Mouse (Mus musculus): Measurements from ENCODE around the gene Tbc1d13. TPM values are rescaled to one million over a fixed set of nuclear protein-coding genes. Genes with fewer than 3 reads are reported as not detected.

Gene Tbc1d13
- total and polyA plus RNA-seq, 2 experiments from 2014 or later, result 8.3 to 135 TPM

GRCm38 (mm10) chr2:30161809-30162208 lies 28.3 kb downstream of the Tbc1d13 start:
- Histone ChIP-seq H3K27ac (ENCODE audit: low read depth, low read length) (no peak overlapping the region), H3K4me1 (ENCODE audit: insufficient read depth) (no peaks in the 10 kb centered on the region), H3K9ac (no peak overlapping the region), H3K9me3 (ENCODE audit: low read length) (no peaks in the 10 kb centered on the region), H3K36me3 (ENCODE audit: insufficient read depth) (no peaks in the 10 kb centered on the region), H3K4me2 (ENCODE audit: low read depth) (no peak overlapping the region), H3K27me3 (ENCODE audit: insufficient read depth, low read length) (no peaks in the 10 kb centered on the region), H3K4me3 (ENCODE audit: low read depth, low read length) (no peak overlapping the region)
- DNase-seq, result peak; percentile 79
- TF ChIP-seq CTCF (IDR thresholded peaks at IDR 0.05; ENCODE audit: low read depth), result peak; percentile 78
- peak; percentile 53 for ATAC-seq

GRCm38 (mm10) chr2:30164340-30164932 lies 30.9 kb downstream of the Tbc1d13 start:
- no peak overlapping the region for H3K9ac ChIP-seq
- no peak overlapping the region for H3K4me3 ChIP-seq (ENCODE audit: low read depth, low read length)
- no peak for ATAC-seq
- no peaks in the 10 kb centered on the region for H3K9me3 ChIP-seq (ENCODE audit: low read length)
- no peak for DNase-seq
- no peak overlapping the region for H3K27ac ChIP-seq (ENCODE audit: low read depth, low read length)
- WGBS, result 65% methylated on average over 9 of the region's 9 CpGs
- H3K36me3 ChIP-seq (ENCODE audit: insufficient read depth), result no peaks in the 10 kb centered on the region
- no peak overlapping the region for H3K4me2 ChIP-seq (ENCODE audit: low read depth)
- H3K4me1 ChIP-seq (ENCODE audit: insufficient read depth), result no peaks in the 10 kb centered on the region
- TF ChIP-seq CTCF (IDR thresholded peaks at IDR 0.05; ENCODE audit: low read depth), result no peak
- no peaks in the 10 kb centered on the region for H3K27me3 ChIP-seq (ENCODE audit: insufficient read depth, low read length)

- no peaks in the 10 kb centered on the region for H3K27me3 ChIP-seq (ENCODE audit: insufficient read depth, low read length)
- no peak for ATAC-seq
- peak; percentile 57 for TF ChIP-seq CTCF (IDR thresholded peaks at IDR 0.05; ENCODE audit: low read depth)
- DNase-seq, result no peak
- no peaks in the 10 kb centered on the region for H3K9me3 ChIP-seq (ENCODE audit: low read length)
- no peak overlapping the region for H3K4me2 ChIP-seq (ENCODE audit: low read depth)
- H3K4me3 ChIP-seq (ENCODE audit: low read depth, low read length), result no peak overlapping the region
- no peaks in the 10 kb centered on the region for H3K4me1 ChIP-seq (ENCODE audit: insufficient read depth)
- WGBS, result 59% methylated on average over 4 of the region's 4 CpGs
- no peaks in the 10 kb centered on the region for H3K36me3 ChIP-seq (ENCODE audit: insufficient read depth)
- H3K27ac ChIP-seq (ENCODE audit: low read depth, low read length), result no peak overlapping the region
- no peak overlapping the region for H3K9ac ChIP-seq
Observed at GRCm38 (mm10) chr2:30166677-30167076, 33.1 kb downstream of the Tbc1d13 start.

- no peaks in the 10 kb centered on the region for H3K9me3 ChIP-seq (ENCODE audit: low read length)
- H3K4me3 ChIP-seq (ENCODE audit: low read depth, low read length), result peak within 1 kb of the TSS; percentile 72
- peak within 1 kb of the TSS; percentile 86 for H3K4me2 ChIP-seq (ENCODE audit: low read depth)
- H3K9ac ChIP-seq, result peak within 1 kb of the TSS; percentile 75
- peaks cover 6% of the 10 kb centered on the region; the same call in 1 of the 2 replicates for H3K4me1 ChIP-seq (ENCODE audit: insufficient read depth)
- H3K27ac ChIP-seq (ENCODE audit: low read depth, low read length), result peak within 1 kb of the TSS; percentile 87
- ATAC-seq, result peak; percentile 97
- DNase-seq, result peak; percentile 92
- TF ChIP-seq CTCF (IDR thresholded peaks at IDR 0.05; ENCODE audit: low read depth), result no peak
- peaks cover 25% of the 10 kb centered on the region for H3K36me3 ChIP-seq (ENCODE audit: insufficient read depth)
- H3K27me3 ChIP-seq (ENCODE audit: insufficient read depth, low read length), result no peaks in the 10 kb centered on the region
- WGBS, result 1% methylated on average over 71 of the region's 75 CpGs
Observed at GRCm38 (mm10) chr2:30171371-30171996, 37.9 kb downstream of the Tbc1d13 start, which contains the start of gene Endog. Gene Endog (plus strand): TSS chr2:30171493.

- H3K36me3 ChIP-seq (ENCODE audit: insufficient read depth), result peaks cover 26% of the 10 kb centered on the region
- H3K27me3 ChIP-seq (ENCODE audit: insufficient read depth, low read length), result no peaks in the 10 kb centered on the region
- peak overlapping the region; percentile 86 for H3K4me2 ChIP-seq (ENCODE audit: low read depth)
- peaks cover 6% of the 10 kb centered on the region; the same call in 1 of the 2 replicates for H3K4me1 ChIP-seq (ENCODE audit: insufficient read depth)
- TF ChIP-seq CTCF (IDR thresholded peaks at IDR 0.05; ENCODE audit: low read depth), result no peak
- ATAC-seq (peak; percentile 24), DNase-seq (no peak)
- no peaks in the 10 kb centered on the region for H3K9me3 ChIP-seq (ENCODE audit: low read length)
- H3K27ac ChIP-seq (ENCODE audit: low read depth, low read length), result peak overlapping the region; percentile 87
- H3K9ac ChIP-seq, result peak overlapping the region; percentile 75
- 2% methylated on average over 19 of the region's 19 CpGs for WGBS
- H3K4me3 ChIP-seq (ENCODE audit: low read depth, low read length), result peak overlapping the region; percentile 72
Observed at GRCm38 (mm10) chr2:30171997-30172382, 38.4 kb downstream of the Tbc1d13 start.

- WGBS, result 97% methylated on average over 20 of the region's 20 CpGs
- H3K36me3 ChIP-seq (ENCODE audit: insufficient read depth), result peaks cover 26% of the 10 kb centered on the region
Observed at GRCm38 (mm10) chr2:30173541-30174240, 40.1 kb downstream of the Tbc1d13 start.

GRCm38 (mm10) chr2:30175897-30176296 lies 42.4 kb downstream of the Tbc1d13 start:
- Histone ChIP-seq H3K27me3 (ENCODE audit: insufficient read depth, low read length) (no peaks in the 10 kb centered on the region), H3K9ac (no peak overlapping the region), H3K4me2 (ENCODE audit: low read depth) (no peak overlapping the region), H3K4me1 (ENCODE audit: insufficient read depth) (peaks cover 14% of the 10 kb centered on the region), H3K9me3 (ENCODE audit: low read length) (no peaks in the 10 kb centered on the region), H3K27ac (ENCODE audit: low read depth, low read length) (no peak overlapping the region), H3K36me3 (ENCODE audit: insufficient read depth) (peaks cover 26% of the 10 kb centered on the region), H3K4me3 (ENCODE audit: low read depth, low read length) (no peak overlapping the region)
- 88% methylated on average over 8 of the region's 8 CpGs for WGBS
- no peak for DNase-seq
- TF ChIP-seq CTCF (IDR thresholded peaks at IDR 0.05; ENCODE audit: low read depth), result peak; percentile 37
- ATAC-seq, result no peak

More at GRCm38 (mm10) chr2:30173541-30174240, 40.1 kb downstream of the Tbc1d13 start:
- Histone ChIP-seq H3K4me1 (ENCODE audit: insufficient read depth) (peaks cover 14% of the 10 kb centered on the region), H3K9me3 (ENCODE audit: low read length) (no peaks in the 10 kb centered on the region), H3K27ac (ENCODE audit: low read depth, low read length) (no peak overlapping the region), H3K27me3 (ENCODE audit: insufficient read depth, low read length) (no peaks in the 10 kb centered on the region), H3K4me2 (ENCODE audit: low read depth) (no peak overlapping the region), H3K9ac (no peak overlapping the region), H3K4me3 (ENCODE audit: low read depth, low read length) (no peak overlapping the region)
- TF ChIP-seq CTCF (IDR thresholded peaks at IDR 0.05; ENCODE audit: low read depth), result no peak
- ATAC-seq, result no peak
- no peak for DNase-seq
